Mouse (Mus musculus) adrenal gland, postnatal 14 days (tissue): ENCODE data around the gene Esrrb. TPM values are rescaled to one million over a fixed set of nuclear protein-coding genes. Genes with fewer than 3 reads are reported as not detected.

Source experiments
- DNase-seq: peaks from one replicate; pipeline ENCODE4 v3.0.0; 2021; ENCODE audit warnings: mixed read lengths
- long read RNA-seq, 2 experiments: library from polyadenylated mRNA; stranded (forward); transcript quantifications; one replicate each; pipeline ENCODE4 v2.0.0; 2021
- total RNA-seq: library from RNA; stranded (reverse); gene quantifications from 2 replicates; pipeline ENCODE4 v1.2.3, GENCODE M21; 2021

Gene Esrrb
- 0.26 and 0.34 TPM in 2 replicates for total RNA-seq
- long read RNA-seq, experiment 1: 0 reads
- long read RNA-seq, experiment 2: 0 reads

DNA sequence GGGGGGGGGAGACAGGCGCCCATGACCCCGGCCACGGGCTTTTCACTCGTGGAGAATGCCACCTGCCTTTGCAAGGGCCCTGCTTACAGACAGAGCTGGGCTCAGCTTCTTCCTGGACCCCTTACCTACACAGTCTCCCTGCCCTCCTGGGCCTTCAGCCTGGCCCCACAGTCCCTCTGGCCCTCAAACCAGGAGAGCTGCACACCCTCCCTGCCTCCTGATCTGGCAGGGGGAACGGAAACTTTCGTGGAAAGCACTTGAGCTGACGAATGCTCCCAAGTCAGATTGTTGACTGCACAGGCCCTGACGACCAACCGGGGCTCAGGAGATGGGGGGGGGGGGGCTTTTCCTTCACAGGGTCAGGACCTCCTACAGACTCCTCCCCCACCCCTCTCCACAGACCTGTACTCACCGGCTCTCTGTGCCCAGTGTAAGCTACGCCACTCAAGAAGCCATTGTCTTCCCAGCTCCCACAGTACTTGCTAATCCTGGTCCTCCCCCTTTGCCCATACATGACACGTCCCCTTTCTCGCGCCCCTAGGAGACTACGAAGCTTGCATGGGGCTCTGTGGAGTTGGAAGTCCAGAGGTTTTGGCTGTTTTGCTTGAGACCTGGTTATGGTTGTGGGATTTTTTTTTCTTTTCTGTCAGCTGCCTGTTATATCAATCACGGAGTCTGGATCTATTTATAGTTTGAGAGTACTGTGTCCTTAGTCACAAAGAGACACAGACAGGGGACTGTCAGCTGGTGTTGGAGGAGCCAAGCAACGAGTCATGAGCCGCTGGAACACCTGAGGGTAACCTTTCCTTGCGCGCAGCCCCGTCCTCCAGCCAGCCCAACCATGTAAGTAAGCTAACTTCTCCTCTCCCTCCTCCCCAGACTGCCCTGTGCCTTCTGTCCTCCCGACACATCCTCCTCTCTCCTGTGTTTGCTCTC, at the start of gene Esrrb:
TSS of gene Esrrb (plus strand) at position 422 of the 936 bp plus-strand sequence.
- DNase-seq: no peak

GRCm38 (mm10) chr12:86320629-86321028, 40.3 kb upstream of the Esrrb start:
- DNase-seq: no peak

DNA sequence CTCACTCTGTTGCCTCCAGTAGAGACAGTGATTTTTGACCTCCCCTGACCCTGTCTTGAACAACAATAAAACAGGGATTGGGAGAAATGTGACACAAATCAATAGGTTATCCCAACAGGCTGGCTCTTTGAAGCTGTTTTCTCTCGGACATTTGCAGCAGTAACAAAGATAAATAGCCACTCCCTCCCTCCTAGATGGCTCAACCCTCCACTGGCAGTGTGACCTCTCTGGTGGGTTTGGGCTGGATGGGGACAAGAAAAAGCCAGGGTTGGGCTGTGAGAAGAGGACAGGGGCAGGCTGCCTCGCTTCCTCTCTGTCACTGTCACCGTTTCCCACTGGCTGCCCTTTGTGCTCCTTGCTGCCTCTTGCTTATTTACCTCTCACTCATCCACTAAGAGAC, 36.6 kb upstream of the Esrrb start:
- no peak for DNase-seq

DNA sequence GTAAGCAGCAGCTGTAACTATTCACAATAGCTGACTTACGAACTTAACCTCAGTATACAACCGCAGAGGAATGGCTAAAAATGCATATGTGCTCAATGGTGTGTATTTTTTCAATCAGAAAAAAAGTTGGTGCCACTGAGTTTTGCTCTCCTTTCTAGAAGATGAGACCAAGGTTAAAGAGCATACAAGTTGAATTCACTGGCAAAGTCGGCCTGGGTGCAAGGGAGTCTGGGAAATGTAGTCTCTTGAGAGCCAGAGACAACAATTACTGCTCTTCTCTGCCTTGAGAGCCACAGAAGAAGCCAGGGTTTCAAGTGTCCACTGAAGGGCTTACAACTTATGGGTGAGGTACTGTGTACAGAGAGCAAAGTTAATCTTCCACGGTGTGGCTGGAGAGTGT, 31.1 kb upstream of the Esrrb start:
- DNase-seq: no peak

GRCm38 (mm10) chr12:86330684-86331083, 30.2 kb upstream of the Esrrb start:
- no peak for DNase-seq

GRCm38 (mm10) chr12:86331248-86331647, 29.7 kb upstream of the Esrrb start:
- DNase-seq: no peak

GRCm38 (mm10) chr12:86336209-86336608, 24.7 kb upstream of the Esrrb start:
- DNase-seq: no peak

DNA sequence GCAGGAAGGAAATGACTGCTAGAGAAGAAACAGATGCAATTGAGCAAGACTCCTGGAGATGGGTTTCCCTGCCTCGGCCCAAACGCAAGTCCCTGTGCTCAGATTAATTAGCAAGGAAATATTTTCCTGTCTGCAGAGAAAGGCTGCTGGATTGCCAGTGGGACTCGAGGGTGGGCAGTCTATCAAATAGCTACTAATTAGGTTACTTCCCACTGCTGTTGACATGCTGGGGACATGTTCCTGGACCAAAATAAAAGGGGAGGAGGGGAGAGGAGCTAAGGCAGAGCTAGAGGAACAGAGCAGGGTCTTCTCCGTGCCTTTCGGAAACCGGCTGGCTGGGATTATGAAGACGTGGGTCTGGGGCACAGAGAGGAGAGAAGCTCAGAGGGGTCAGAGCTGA, 24.0 kb upstream of the Esrrb start:
- DNase-seq: no peak

DNA sequence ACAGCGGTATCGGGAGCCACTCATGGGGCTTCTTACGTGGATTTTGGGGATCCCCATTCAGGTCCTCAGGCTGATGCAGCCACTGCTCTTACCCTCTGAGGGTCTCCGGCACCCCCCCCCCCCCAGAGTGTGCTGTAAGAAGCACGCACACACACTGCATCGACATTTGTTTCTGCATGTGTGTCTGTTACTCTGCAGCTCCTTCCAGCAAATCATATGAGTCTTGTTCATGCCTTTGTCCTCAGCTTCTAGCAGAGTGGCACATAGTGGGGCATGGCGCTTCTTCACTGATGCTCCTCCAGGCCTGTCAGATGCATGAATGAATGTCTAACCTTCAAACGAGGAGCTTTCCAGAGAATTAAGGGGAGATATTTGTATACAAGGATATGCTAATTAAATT, 11.4 kb upstream of the Esrrb start:
- no peak for DNase-seq

DNA sequence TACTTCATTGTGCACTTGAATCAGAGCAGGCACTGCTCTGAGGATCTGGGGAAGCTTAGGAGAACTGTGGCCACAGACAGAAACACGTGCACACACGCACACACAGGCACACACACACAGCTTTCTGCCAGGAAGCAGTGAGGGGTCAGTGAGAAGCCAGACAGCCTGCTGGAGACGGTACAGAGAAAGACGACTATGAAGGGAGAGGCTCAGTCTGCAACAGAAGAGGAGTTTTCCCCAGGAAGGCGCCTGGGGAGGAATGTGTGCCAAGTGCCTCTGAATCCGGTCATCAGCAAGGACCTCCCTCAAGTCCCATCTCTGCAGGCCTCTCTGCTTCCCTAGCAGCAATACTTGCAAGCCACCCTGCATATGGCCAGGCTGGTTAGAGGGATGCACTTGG, 1.5 kb upstream of the Esrrb start:
- no peak for DNase-seq

DNA sequence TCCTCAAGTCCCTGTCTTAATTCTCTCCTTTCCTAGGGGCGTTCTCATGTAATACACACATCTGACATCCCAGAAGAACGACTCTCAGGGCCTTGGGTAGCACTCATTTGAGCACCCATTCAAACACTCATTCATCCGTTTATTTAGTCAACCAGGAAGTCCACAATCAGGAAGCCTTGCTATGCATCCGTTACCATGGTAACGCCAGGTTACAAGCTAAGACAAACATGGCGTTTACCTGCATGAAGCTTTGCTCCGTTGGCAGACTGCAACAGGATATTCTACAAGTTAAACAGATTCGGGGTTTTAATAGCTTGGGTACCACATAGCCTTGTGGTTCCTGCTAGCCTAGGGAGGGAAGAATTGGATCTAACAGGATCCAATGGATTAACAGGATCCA, 1.0 kb upstream of the Esrrb start:
- DNase-seq: no peak

GRCm38 (mm10) chr12:86364285-86364684, 3.4 kb downstream of the Esrrb start:
- DNase-seq: no peak

DNA sequence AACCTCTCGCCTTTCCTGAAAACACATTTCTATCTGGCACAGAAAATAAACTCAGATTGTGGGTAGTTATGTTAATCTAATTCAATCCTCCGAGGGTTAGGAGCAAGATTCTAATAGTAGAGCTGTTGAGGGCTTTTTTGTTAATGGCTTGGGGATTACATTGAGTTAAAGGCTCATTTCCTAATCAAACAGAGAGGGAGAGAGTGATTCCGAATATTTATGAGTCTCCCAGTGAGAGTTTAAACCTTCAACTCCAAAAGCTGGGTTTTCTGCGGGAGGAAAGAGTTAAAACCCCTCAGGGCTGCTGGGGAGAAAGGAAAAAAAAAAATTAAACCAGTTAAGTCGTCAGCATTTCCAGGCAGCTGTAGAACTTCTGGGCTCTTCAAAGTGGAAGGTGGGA, 3.8 kb downstream of the Esrrb start:
- no peak for DNase-seq

DNA sequence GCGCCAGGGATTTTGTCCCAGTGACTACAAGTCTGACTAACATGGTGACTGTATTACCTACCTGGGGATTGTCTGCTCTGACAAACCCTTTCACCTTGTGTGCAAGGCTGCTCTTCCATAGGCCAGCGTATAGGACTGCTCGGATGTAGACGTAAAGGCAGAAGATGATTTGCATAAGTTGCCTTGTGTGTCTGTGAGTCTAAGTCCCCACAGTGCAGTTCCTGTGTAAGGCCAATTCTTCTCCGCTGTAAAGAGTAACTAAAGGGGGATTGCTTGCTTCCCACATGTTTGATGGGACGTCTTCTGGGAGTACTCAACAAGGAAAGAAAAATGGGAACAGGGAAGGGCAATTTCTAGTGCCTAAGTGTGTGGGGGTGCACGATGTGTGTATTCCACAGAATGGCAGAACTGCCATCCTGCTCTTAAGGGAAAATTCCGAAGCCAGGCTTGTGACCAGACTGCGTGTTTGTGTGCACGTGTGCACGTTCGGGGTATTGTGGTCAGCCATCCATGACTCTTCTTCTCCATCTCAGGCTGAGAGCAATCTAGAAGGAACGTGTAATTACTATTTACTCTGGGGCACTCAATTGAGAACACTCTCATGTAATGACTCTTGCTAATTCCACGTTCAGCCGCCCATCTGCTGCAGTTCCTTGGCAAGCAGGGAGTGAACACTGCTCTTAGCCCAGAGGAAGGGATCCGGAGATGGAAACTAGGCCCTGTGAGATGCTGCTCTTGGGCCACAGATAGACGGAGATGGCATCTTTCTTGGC, 9.9 kb downstream of the Esrrb start:
- no peak for DNase-seq

DNA sequence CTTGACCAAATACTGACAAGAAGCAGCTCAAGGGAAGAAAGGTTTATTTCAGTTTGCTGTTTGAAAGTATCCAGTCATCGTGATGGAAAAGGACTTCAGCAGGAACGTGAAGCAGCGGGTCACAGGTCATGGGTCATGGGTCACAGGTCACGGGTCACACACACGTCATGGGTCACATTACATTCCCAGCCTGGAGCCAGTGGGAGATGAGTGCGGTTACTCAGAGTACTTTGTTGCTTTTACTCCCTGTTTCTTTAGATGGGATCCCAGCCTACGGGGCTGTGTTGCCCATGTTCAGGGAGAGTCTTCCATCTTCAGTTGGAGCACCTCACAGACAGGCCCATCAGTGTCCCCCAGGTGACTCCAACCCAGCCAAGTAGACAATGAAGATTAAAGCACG, 13.4 kb downstream of the Esrrb start:
- no peak for DNase-seq

DNA sequence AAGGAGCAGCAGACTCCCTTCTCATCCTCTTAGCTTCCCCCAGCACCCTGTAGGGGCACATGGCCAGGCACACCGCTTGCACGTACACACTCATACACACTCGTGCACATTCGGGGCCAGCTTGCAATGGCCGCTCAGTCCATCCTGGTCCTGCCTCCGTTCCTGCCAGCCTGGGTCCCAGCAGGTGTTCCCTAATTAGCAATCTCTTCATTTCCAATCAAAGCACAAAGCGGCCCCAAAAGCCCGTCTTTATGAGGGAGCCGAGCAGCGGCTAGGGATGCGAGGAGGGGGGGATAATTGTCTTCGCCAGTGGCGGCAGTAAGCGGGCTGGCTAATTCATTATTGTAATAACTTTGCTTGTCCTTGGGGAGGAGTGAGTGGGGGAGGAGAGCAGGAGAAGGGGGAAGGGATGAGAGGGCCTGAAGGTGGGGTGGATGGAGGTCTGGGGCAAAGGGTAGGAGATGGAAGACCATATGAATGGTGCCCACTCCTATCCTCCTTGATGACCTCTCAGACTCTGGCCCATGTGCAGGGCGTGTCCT, 18.8 kb downstream of the Esrrb start:
- no peak for DNase-seq

- no peak for DNase-seq
These were observed 22.9 kb downstream of the Esrrb start for GRCm38 (mm10) chr12:86383803-86384202.

GRCm38 (mm10) chr12:86387671-86388270, 26.9 kb downstream of the Esrrb start:
- DNase-seq: no peak

DNA sequence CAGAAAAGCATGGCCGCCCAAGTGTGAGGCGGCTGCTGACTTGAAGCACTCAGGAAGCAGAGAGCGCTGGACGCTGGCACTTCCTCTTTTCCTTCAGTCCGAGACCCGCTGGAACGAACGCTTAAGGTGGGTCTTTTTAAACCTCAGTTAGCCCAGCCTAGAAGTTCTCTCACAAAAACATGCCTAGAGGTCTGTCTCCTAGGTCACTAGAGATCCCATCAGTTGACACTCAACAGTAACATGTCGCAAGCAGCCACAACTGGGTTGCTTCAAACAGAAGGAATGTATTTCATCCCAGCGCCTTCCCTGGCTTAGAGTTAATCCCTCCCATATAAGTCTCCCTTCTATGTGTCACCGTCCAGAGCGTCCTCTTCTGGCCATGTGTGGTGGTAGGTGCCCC, 33.9 kb downstream of the Esrrb start:
- DNase-seq: no peak

DNA sequence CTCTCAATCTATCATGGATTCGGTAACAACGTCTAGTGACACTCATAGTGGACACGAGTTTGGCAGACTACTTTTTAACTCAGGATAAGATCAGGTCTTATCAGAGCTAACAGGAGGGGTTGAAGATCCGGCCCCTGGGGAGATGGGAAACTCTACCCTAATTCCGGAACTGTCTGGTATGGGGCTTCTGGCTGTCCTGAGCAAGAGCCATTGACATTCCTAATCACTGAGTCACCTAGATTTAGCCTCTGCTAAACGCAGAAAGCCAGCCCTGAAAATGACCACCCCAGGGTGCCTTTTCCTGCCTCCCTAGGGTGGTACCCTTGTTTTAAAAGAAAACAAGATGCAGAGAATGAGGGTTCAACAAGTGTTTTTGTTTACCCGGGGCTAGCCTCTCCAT, 34.4 kb downstream of the Esrrb start:
- DNase-seq: no peak

DNA sequence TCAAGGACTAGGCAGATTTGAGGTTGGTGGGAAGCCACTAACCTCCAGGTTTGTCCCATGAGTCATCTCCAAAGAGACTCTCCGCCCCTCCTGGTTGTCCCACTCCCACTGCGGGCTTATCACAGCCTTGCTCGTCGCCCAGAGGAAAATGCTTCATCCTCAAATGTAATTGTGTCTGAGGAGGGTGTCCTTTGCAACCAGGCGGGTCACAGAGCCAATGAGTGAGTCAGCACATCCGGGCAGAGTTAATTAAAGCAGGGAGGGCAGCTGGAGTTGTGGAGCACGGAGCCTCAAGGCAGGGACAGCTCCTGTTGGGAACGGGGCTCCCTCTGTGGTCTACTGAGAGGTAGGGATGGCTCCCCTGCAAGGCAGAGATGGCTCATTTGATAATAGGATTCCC, 37.8 kb downstream of the Esrrb start:
- peak; percentile 46 for DNase-seq

DNA sequence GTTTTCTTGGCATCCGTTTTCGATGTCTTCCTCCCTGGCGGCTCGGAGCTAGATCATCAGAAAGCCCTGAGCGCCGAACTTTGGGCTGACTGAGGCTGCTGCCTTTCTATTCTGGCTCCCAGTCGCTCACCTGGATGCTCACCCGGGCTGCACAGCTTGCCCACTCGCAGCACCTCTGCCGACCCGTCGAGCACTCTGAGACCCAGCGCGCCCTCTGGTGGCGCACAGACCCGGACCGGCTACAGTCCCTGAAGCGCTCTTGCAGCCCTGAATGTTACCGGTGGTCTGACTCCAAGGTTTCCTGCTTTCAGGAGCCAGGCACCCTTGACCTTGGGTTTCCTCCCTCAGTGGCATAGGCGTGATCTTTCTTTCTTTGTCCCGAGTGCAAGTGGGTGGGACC, 41.8 kb downstream of the Esrrb start:
- DNase-seq: peak; percentile 84

DNA sequence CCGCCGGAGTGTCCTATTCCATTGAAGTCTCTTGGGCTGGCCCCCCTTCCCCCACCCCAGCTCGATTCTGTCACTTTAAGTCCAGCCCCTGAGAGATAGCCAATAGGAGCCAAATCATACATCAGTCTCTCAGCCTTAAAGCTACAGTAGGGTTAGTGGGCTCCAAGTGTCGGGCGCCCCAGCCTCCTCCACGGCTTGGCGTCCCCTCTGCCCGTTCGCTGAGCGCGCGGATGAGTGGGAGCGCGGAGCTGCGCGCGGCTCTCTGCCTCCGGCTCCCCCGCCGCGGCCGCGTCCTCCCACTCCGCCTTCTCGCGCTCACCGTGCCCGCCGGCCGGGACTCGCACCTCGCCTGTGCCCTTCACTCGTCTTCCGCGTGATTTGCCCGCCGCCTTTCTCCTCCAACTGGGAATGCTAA, 60.6 kb downstream of the Esrrb start:
- peak; percentile 42 for DNase-seq
